Mouse (Mus musculus) hindbrain, embryonic 12.5 days (tissue): ENCODE results near the gene Lair1. TPM values are rescaled to one million over a fixed set of nuclear protein-coding genes. Genes with fewer than 3 reads are reported as not detected.
"Not testable (repeated sequence)": the region's sequence is repeated elsewhere in the genome, so short reads cannot be mapped to it uniquely, and the experiment has no call there.

Experiments used
- ATAC-seq: fragments of 200-750 bp; cut with Nextera tagmentation; 2 replicates; pipeline ENCODE4 v1.8.0; 2017; ENCODE audit warnings: moderate TSS enrichment; ENCODE audit not compliant: low FRiP score
- H3K27ac ChIP-seq: fragments of 300-500 bp; sonication (generic); 2 replicates; pipeline ENCODE4 v1.5.1; 2016; ENCODE audit warnings: mild to moderate bottlenecking
- H3K27me3 ChIP-seq: fragments of 300-500 bp; sonication (generic); 2 replicates; pipeline ENCODE4 v1.6.1; 2016; ENCODE audit warnings: mild to moderate bottlenecking
- H3K36me3 ChIP-seq: fragments of 300-500 bp; sonication (generic); 2 replicates; pipeline ENCODE4 v1.6.1; 2016; ENCODE audit warnings: mild to moderate bottlenecking
- H3K4me1 ChIP-seq: fragments of 300-500 bp; sonication (generic); 2 replicates; pipeline ENCODE4 v1.6.1; 2016
- H3K4me2 ChIP-seq: fragments of 300-500 bp; sonication (generic); replicated peaks from 2 replicates; pipeline ENCODE4 v1.6.1; 2016; ENCODE audit warnings: mild to moderate bottlenecking
- H3K4me3 ChIP-seq: fragments of 300-500 bp; sonication (generic); 2 replicates; pipeline ENCODE4 v1.5.1; 2016; ENCODE audit warnings: mild to moderate bottlenecking
- H3K9ac ChIP-seq: fragments of 300-500 bp; sonication (generic); 2 replicates; pipeline ENCODE4 v1.6.1; 2016; ENCODE audit warnings: mild to moderate bottlenecking, moderate library complexity
- H3K9me3 ChIP-seq: fragments of 300-500 bp; sonication (generic); replicated peaks from 2 replicates; pipeline ENCODE4 v1.6.1; 2016; ENCODE audit warnings: mild to moderate bottlenecking
- WGBS: fragments of 180-500 bp; shearing (Covaris S2); methylation state at CpG from one replicate; pipeline ENCODE4 v1.1.7; 2016; 5-methylcytosine and 5-hydroxymethylcytosine counted together
- polyA plus RNA-seq: library from polyadenylated mRNA; unstranded; fragments of >200 nt; fragmentation: Nextera tagmentation; extraction: Ambion mirVana; gene quantifications from 2 replicates; pipeline ENCODE4 v1.2.1, GENCODE M21; 2016

The Lair1 gene
- polyA plus RNA-seq, 1 experiment from 2014 or later, result 1.8 TPM

DNA sequence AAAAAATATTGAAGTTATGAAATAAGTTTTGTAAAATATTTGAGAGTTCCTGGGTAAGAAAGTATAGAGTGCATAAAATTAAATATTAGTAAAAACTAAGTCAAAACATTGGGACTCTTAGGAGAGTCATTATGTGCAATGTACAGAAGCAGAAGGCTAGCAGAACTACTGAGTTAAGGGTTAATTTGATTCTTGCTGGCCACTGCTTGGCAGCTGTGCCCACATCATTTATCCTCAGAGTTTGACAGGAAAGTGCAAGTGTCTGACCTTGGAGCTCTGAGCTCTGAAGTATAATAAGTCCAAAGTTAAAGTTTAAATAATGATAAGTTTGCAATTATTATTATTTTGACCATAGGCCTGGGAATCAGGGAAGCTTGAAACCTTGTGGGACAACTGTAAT lies 18.7 kb upstream of the Lair1 start:
- no peak overlapping the region for H3K4me3 ChIP-seq
- H3K36me3 ChIP-seq, result no peaks in the 10 kb centered on the region
- ATAC-seq, result no peak
- H3K27me3 ChIP-seq, result no peaks in the 10 kb centered on the region
- no peaks in the 10 kb centered on the region for H3K9me3 ChIP-seq
- no peak overlapping the region for H3K4me2 ChIP-seq
- no peak overlapping the region for H3K27ac ChIP-seq
- no peak overlapping the region for H3K9ac ChIP-seq
- no peaks in the 10 kb centered on the region for H3K4me1 ChIP-seq

- no peak overlapping the region for H3K9ac ChIP-seq
- no peak overlapping the region for H3K27ac ChIP-seq
- H3K4me3 ChIP-seq, result no peak overlapping the region
- ATAC-seq, result no peak
- H3K27me3 ChIP-seq, result no peaks in the 10 kb centered on the region
- H3K4me2 ChIP-seq, result no peak overlapping the region
- H3K36me3 ChIP-seq, result no peaks in the 10 kb centered on the region
- H3K9me3 ChIP-seq, result no peaks in the 10 kb centered on the region
- WGBS, result 90% methylated on average over 4 of the region's 4 CpGs
- no peaks in the 10 kb centered on the region for H3K4me1 ChIP-seq
Observed at GRCm38 (mm10) chr7:4080552-4080951, 17.5 kb upstream of the Lair1 start.

DNA sequence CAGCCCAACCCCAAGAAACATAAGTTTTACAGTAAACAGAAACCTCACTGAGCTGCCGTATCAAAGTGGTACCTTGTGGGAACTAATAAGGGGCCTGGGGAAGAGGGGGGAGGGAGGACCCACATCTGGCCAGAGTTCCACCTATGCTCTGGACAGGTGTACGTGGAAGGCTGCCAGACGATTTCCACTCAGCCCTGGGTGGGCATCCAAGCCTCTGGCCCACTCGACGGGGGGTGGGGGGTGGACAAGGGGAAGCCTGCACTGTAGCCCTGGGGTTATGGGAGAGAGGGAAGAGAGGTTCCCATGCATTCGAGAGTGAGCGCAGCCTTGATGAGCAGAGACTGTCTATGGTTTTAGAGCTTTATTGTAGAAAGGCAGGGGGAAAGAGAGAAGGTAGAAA lies 16.5 kb upstream of the Lair1 start:
- WGBS, result 86% methylated on average over 7 of the region's 7 CpGs
- Histone ChIP-seq H3K27ac (no peak overlapping the region), H3K9me3 (no peaks in the 10 kb centered on the region), H3K27me3 (no peaks in the 10 kb centered on the region), H3K36me3 (no peaks in the 10 kb centered on the region), H3K9ac (no peak overlapping the region), H3K4me1 (no peaks in the 10 kb centered on the region), H3K4me2 (no peak overlapping the region), H3K4me3 (no peak overlapping the region)
- ATAC-seq, result no peak

GRCm38 (mm10) chr7:4073144-4073543 lies 10.1 kb upstream of the Lair1 start:
- Histone ChIP-seq H3K4me2 (no peak overlapping the region), H3K36me3 (no peaks in the 10 kb centered on the region), H3K4me1 (no peaks in the 10 kb centered on the region), H3K27ac (no peak overlapping the region), H3K27me3 (no peaks in the 10 kb centered on the region), H3K4me3 (no peak overlapping the region), H3K9ac (no peak overlapping the region), H3K9me3 (no peaks in the 10 kb centered on the region)
- ATAC-seq, result no peak
- 79% methylated on average over 3 of the region's 3 CpGs for WGBS

- Histone ChIP-seq H3K4me3 (no peak overlapping the region), H3K27me3 (no peaks in the 10 kb centered on the region), H3K27ac (no peak overlapping the region), H3K9ac (no peak overlapping the region), H3K9me3 (no peaks in the 10 kb centered on the region), H3K4me1 (no peaks in the 10 kb centered on the region), H3K36me3 (no peaks in the 10 kb centered on the region), H3K4me2 (no peak overlapping the region)
- ATAC-seq, result no peak
- 88% methylated on average over 6 of the region's 6 CpGs for WGBS
Observed at GRCm38 (mm10) chr7:4071066-4071465, 8.1 kb upstream of the Lair1 start.

- 89% methylated on average over 1 of the region's 1 CpGs for WGBS
- Histone ChIP-seq H3K4me2 (no peak overlapping the region), H3K27ac (no peak overlapping the region), H3K9me3 (no peaks in the 10 kb centered on the region), H3K36me3 (no peaks in the 10 kb centered on the region), H3K27me3 (no peaks in the 10 kb centered on the region), H3K4me1 (no peaks in the 10 kb centered on the region), H3K9ac (no peak overlapping the region), H3K4me3 (no peak overlapping the region)
- ATAC-seq, result no peak
Observed at GRCm38 (mm10) chr7:4063714-4064425, 866 bp upstream of the Lair1 start.

GRCm38 (mm10) chr7:4060602-4061188 lies 2.3 kb downstream of the Lair1 start:
- ATAC-seq, H3K4me2 ChIP-seq, H3K9ac ChIP-seq, H3K27ac ChIP-seq, H3K4me3 ChIP-seq, H3K9me3 ChIP-seq, H3K4me1 ChIP-seq, H3K36me3 ChIP-seq, H3K27me3 ChIP-seq: not testable (repeated sequence)
- 58% methylated on average over 9 of the region's 9 CpGs for WGBS

- H3K9ac ChIP-seq, result no peak overlapping the region
- no peak overlapping the region for H3K27ac ChIP-seq
- no peaks in the 10 kb centered on the region for H3K9me3 ChIP-seq
- 0 out of 2 replicates have a peak, but pooled peaks have one; percentile 50 for ATAC-seq
- 24% methylated on average over 3 of the region's 3 CpGs for WGBS
- no peaks in the 10 kb centered on the region for H3K4me1 ChIP-seq
- H3K4me2 ChIP-seq, result no peak overlapping the region
- H3K27me3 ChIP-seq, result no peaks in the 10 kb centered on the region
- H3K36me3 ChIP-seq, result no peaks in the 10 kb centered on the region
- no peak overlapping the region for H3K4me3 ChIP-seq
Observed at GRCm38 (mm10) chr7:4026794-4027421, 36.1 kb downstream of the Lair1 start.

DNA sequence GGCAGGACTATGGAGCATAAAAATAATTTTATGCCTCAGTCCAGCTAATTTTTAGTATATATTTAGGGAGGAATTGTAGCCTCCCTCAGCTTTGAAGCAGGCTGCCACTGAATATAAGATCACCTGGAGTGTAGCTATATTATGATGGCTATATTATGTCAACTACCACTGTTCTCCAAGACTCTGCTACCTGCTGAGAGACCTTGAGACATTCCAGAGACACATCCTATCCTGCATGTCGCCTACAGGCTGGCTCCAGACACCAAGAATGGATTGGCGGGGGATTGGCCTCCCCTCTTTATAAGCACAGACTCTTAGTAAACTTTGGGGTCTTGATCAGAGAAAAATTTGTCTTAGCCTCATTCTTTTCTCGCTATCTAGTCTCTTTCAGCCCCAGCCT lies 58.4 kb downstream of the Lair1 start:
- not testable (repeated sequence) for H3K27ac ChIP-seq
- WGBS, result 73% methylated on average over 3 of the region's 3 CpGs

DNA sequence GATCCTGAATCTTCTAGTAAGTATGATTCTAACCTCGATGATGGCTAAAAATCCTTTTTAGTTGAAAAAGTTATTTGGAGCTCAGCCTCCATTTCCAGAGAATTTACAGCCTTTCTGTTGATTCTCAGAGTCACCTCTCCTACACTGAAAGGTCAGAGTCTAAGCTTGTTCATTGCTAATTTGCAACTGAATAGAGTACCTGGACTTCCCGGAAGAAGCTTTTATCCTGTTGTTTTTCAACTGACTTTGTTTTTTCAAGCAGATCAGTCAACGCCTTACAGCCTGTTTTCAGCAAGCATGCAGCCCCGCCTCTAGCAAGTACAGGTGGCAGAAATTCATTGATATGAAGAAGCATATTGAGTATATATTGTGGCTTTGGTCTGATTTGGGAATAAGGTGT lies 59.0 kb downstream of the Lair1 start:
- not testable (repeated sequence) for H3K4me3 ChIP-seq, H3K27ac ChIP-seq, H3K4me2 ChIP-seq, H3K9ac ChIP-seq, ATAC-seq, H3K27me3 ChIP-seq, H3K36me3 ChIP-seq, H3K4me1 ChIP-seq
- 85% methylated on average over 4 of the region's 4 CpGs for WGBS
- H3K9me3 ChIP-seq, result peaks cover 10% of the 10 kb centered on the region; the same call in 1 of the 2 replicates

More for the DNA sequence above, 58.4 kb downstream of the Lair1 start:
- not testable (repeated sequence) for H3K4me2 ChIP-seq, ATAC-seq, H3K27me3 ChIP-seq, H3K4me3 ChIP-seq, H3K36me3 ChIP-seq, H3K9ac ChIP-seq, H3K4me1 ChIP-seq
- peaks cover 10% of the 10 kb centered on the region; the same call in 1 of the 2 replicates for H3K9me3 ChIP-seq

DNA sequence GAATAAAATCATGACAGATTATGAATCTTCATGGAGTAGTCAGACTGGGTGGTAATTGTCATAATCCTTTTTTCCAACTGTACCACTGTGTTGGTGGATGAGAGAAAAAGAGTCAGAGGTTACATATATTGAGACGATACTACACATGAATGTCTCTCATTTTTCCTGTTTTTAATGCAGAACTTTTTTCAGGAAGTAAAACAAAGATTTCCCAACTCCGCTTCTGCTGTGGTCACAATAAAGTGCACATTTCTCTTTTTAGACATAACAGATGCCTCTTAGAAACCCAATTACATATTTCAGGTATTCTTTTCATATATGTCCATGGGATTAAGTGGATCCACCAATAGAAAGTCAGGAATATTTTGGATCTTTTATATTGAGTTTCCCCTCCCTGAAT lies 101.0 kb downstream of the Lair1 start:
- 95% methylated on average over 2 of the region's 2 CpGs for WGBS
- H3K9me3 ChIP-seq, result no peaks in the 10 kb centered on the region
- no peak overlapping the region for H3K9ac ChIP-seq
- no peak overlapping the region for H3K4me2 ChIP-seq
- ATAC-seq, result no peak
- no peaks in the 10 kb centered on the region for H3K4me1 ChIP-seq
- H3K27me3 ChIP-seq, result no peaks in the 10 kb centered on the region
- H3K36me3 ChIP-seq, result no peaks in the 10 kb centered on the region
- H3K27ac ChIP-seq, result no peak overlapping the region
- no peak overlapping the region for H3K4me3 ChIP-seq

DNA sequence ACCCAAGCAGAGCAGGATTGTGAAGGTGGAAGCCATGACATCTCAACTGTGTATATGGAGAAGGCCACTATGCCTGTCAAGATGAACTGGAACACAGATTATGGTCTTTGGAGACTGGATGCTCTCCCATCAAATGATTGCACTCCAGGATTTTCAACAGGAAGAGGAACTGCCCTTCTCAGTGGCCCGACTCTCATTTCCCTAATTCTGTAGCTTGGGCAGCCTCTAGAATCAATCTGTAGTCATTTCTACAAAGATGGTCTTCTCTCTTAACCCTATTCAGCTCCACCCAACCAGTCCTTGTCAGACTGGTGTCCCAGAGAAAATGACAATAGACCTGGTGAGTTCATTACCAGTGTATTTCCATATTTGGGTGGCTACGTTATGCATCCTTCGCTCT lies 105.6 kb downstream of the Lair1 start:
- no peak overlapping the region for H3K4me2 ChIP-seq
- no peaks in the 10 kb centered on the region for H3K27me3 ChIP-seq
- H3K4me3 ChIP-seq, result no peak overlapping the region
- no peaks in the 10 kb centered on the region for H3K36me3 ChIP-seq
- no peaks in the 10 kb centered on the region for H3K9me3 ChIP-seq
- H3K9ac ChIP-seq, result no peak overlapping the region
- ATAC-seq, result no peak
- WGBS, result 81% methylated on average over 3 of the region's 3 CpGs
- H3K4me1 ChIP-seq, result no peaks in the 10 kb centered on the region
- H3K27ac ChIP-seq, result no peak overlapping the region
